Mouse (Mus musculus) kidney, embryonic 16.5 days (tissue): ENCODE measurements around the gene Upk3bl. TPM values are rescaled to one million over a fixed set of nuclear protein-coding genes. Genes with fewer than 3 reads are reported as not detected.
"Not testable (repeated sequence)": the region's sequence is repeated elsewhere in the genome, so short reads cannot be mapped to it uniquely, and the experiment has no call there.

Source experiments
- ATAC-seq: fragments of 200-750 bp; cut with Nextera tagmentation; 2 replicates; pipeline ENCODE4 v1.8.0; 2017; ENCODE audit warnings: moderate TSS enrichment; ENCODE audit not compliant: low FRiP score, low TSS enrichment
- H3K27ac ChIP-seq: fragments of 300-500 bp; sonication (generic); 2 replicates; pipeline ENCODE4 v1.5.1; 2014; ENCODE audit warnings: low read length
- H3K27me3 ChIP-seq: fragments of 300-500 bp; sonication (generic); 2 replicates; pipeline ENCODE4 v1.6.1; 2014; ENCODE audit warnings: low read length, control low read depth, mixed read lengths; ENCODE audit not compliant: insufficient read depth
- H3K36me3 ChIP-seq: fragments of 300-500 bp; sonication (generic); 2 replicates; pipeline ENCODE4 v1.6.1; 2014; ENCODE audit warnings: low read length, control low read depth, mixed read lengths; ENCODE audit not compliant: insufficient read depth
- H3K4me1 ChIP-seq: fragments of 300-500 bp; sonication (generic); 2 replicates; pipeline ENCODE4 v1.6.1; 2014; ENCODE audit warnings: low read length, control low read depth, mixed read lengths; ENCODE audit not compliant: insufficient read depth
- H3K4me2 ChIP-seq: fragments of 300-500 bp; sonication (generic); replicated peaks from 2 replicates; pipeline ENCODE4 v1.6.1; 2014; ENCODE audit warnings: low read depth, low read length
- H3K4me3 ChIP-seq: fragments of 300-500 bp; sonication (generic); 2 replicates; pipeline ENCODE4 v1.5.1; 2014; ENCODE audit warnings: mild to moderate bottlenecking, low read length
- H3K9ac ChIP-seq: fragments of 300-500 bp; sonication (generic); replicated peaks from 2 replicates; pipeline ENCODE4 v1.6.1; 2014; ENCODE audit warnings: low read length
- H3K9me3 ChIP-seq: fragments of 300-500 bp; sonication (generic); 2 replicates; pipeline ENCODE4 v1.6.1; 2016; ENCODE audit warnings: low read length, control low read depth
- WGBS: fragments of 180-500 bp; shearing (Covaris S2); extraction: QIAGEN DNeasy Blood & Tissue Kit; methylation state at CpG from one replicate; pipeline ENCODE4 v1.1.7; 2014; 5-methylcytosine and 5-hydroxymethylcytosine counted together
- polyA plus RNA-seq: library from polyadenylated mRNA; unstranded; fragments of >200 nt; fragmentation: Nextera tagmentation; extraction: Ambion mirVana; gene quantifications from 2 replicates; pipeline ENCODE4 v1.2.1, GENCODE M21; 2015

Upk3bl gene
- polyA plus RNA-seq, 1 experiment from 2014 or later: 3.6 TPM

GRCm38 (mm10) chr5:136041666-136042065 is 12.6 kb upstream of the Upk3bl start:
- Histone ChIP-seq H3K4me3 (no peak overlapping the region), H3K4me2 (no peak overlapping the region), H3K36me3 (no peaks in the 10 kb centered on the region), H3K27ac (no peak overlapping the region), H3K4me1 (peaks cover 6% of the 10 kb centered on the region; the same call in 1 of the 2 replicates), H3K9me3 (no peaks in the 10 kb centered on the region), H3K27me3 (no peaks in the 10 kb centered on the region), H3K9ac (no peak overlapping the region)
- 95% methylated on average over 8 of the region's 8 CpGs for WGBS
- no peak for ATAC-seq

- WGBS: 72% methylated on average over 13 of the region's 13 CpGs
- Histone ChIP-seq H3K9me3 (no peaks in the 10 kb centered on the region), H3K4me3 (no peak overlapping the region), H3K4me1 (peaks cover 16% of the 10 kb centered on the region), H3K4me2 (no peak overlapping the region), H3K27ac (no peak overlapping the region), H3K9ac (no peak overlapping the region), H3K36me3 (no peaks in the 10 kb centered on the region), H3K27me3 (no peaks in the 10 kb centered on the region)
- ATAC-seq: no peak
These were observed 9.4 kb upstream of the Upk3bl start for GRCm38 (mm10) chr5:136044865-136045264.

- no peak for ATAC-seq
- H3K4me1 ChIP-seq: peaks cover 20% of the 10 kb centered on the region
- no peak overlapping the region for H3K27ac ChIP-seq
- H3K27me3 ChIP-seq: no peaks in the 10 kb centered on the region
- no peak overlapping the region for H3K4me2 ChIP-seq
- WGBS: 35% methylated on average over 9 of the region's 9 CpGs
- no peaks in the 10 kb centered on the region for H3K9me3 ChIP-seq
- H3K9ac ChIP-seq: no peak overlapping the region
- no peak overlapping the region for H3K4me3 ChIP-seq
- H3K36me3 ChIP-seq: no peaks in the 10 kb centered on the region
These were observed 8.9 kb upstream of the Upk3bl start for GRCm38 (mm10) chr5:136045408-136045807.

GRCm38 (mm10) chr5:136045987-136046386 is 8.3 kb upstream of the Upk3bl start:
- Histone ChIP-seq H3K27me3 (no peaks in the 10 kb centered on the region), H3K36me3 (no peaks in the 10 kb centered on the region), H3K27ac (peak overlapping the region; percentile 48; the same call in 1 of the 2 replicates), H3K4me1 (peaks cover 24% of the 10 kb centered on the region), H3K4me3 (no peak overlapping the region), H3K4me2 (no peak overlapping the region), H3K9ac (no peak overlapping the region), H3K9me3 (no peaks in the 10 kb centered on the region)
- WGBS: 1% methylated on average over 10 of the region's 10 CpGs
- peak; percentile 37; the same call in 1 of the 2 replicates for ATAC-seq

- not testable (repeated sequence) for ATAC-seq, H3K4me3 ChIP-seq, H3K27ac ChIP-seq, H3K27me3 ChIP-seq, H3K36me3 ChIP-seq, H3K9me3 ChIP-seq, H3K4me2 ChIP-seq, H3K9ac ChIP-seq
- H3K4me1 ChIP-seq: peaks cover 40% of the 10 kb centered on the region
These were observed 5.8 kb upstream of the Upk3bl start for GRCm38 (mm10) chr5:136048541-136048940.

GRCm38 (mm10) chr5:136049926-136050325 is 4.4 kb upstream of the Upk3bl start:
- peak overlapping the region; percentile 98 for H3K27ac ChIP-seq

GRCm38 (mm10) chr5:136051231-136052085 is 2.8 kb upstream of the Upk3bl start:
- Histone ChIP-seq H3K4me2 (peak overlapping the region; percentile 27), H3K4me3 (no peak overlapping the region), H3K27me3 (no peaks in the 10 kb centered on the region), H3K27ac (peak overlapping the region; percentile 98), H3K4me1 (peaks cover 37% of the 10 kb centered on the region), H3K9me3 (no peaks in the 10 kb centered on the region), H3K9ac (peak overlapping the region; percentile 41; the same call in 1 of the 2 replicates), H3K36me3 (no peaks in the 10 kb centered on the region)
- WGBS: 4% methylated on average over 10 of the region's 10 CpGs
- ATAC-seq: peak; percentile 96

More at GRCm38 (mm10) chr5:136049926-136050325, 4.4 kb upstream of the Upk3bl start:
- Histone ChIP-seq H3K9ac (no peak overlapping the region), H3K4me3 (no peak overlapping the region), H3K4me1 (peaks cover 40% of the 10 kb centered on the region), H3K4me2 (no peak overlapping the region), H3K27me3 (no peaks in the 10 kb centered on the region), H3K9me3 (no peaks in the 10 kb centered on the region), H3K36me3 (no peaks in the 10 kb centered on the region)
- ATAC-seq: no peak
- 12% methylated on average over 6 of the region's 6 CpGs for WGBS

- Histone ChIP-seq H3K4me1 (peaks cover 40% of the 10 kb centered on the region), H3K27ac (peak overlapping the region; percentile 54)
These were observed 1.2 kb upstream of the Upk3bl start for GRCm38 (mm10) chr5:136052861-136053655.

GRCm38 (mm10) chr5:136056062-136056461 is 1.8 kb downstream of the Upk3bl start:
- Histone ChIP-seq H3K4me2 (no peak overlapping the region), H3K27ac (no peak overlapping the region), H3K4me3 (no peak overlapping the region), H3K27me3 (no peaks in the 10 kb centered on the region), H3K4me1 (peaks cover 22% of the 10 kb centered on the region), H3K9ac (no peak overlapping the region), H3K9me3 (no peaks in the 10 kb centered on the region), H3K36me3 (no peaks in the 10 kb centered on the region)
- ATAC-seq: no peak
- 50% methylated on average over 4 of the region's 4 CpGs for WGBS

More at GRCm38 (mm10) chr5:136052861-136053655, 1.2 kb upstream of the Upk3bl start:
- Histone ChIP-seq H3K4me2 (no peak overlapping the region), H3K4me3 (no peak overlapping the region), H3K36me3 (no peaks in the 10 kb centered on the region), H3K27me3 (no peaks in the 10 kb centered on the region), H3K9ac (no peak overlapping the region), H3K9me3 (no peaks in the 10 kb centered on the region)
- 72% methylated on average over 8 of the region's 8 CpGs for WGBS
- no peak for ATAC-seq
